Mouse (Mus musculus) embryo, embryonic 10 days (tissue): ENCODE data around the gene Gm18336.
"Not testable (repeated sequence)": the region's sequence is repeated elsewhere in the genome, so short reads cannot be mapped to it uniquely, and the experiment has no call there.

ENCODE experiments used
- DNase-seq: peaks from one replicate; pipeline ENCODE4 v3.0.0-alpha.2; 2015; ENCODE audit warnings: low spot score

Gene Gm18336

GRCm38 (mm10) chrX:73398636-73399035, at the start of gene Gm18336:
Gene Gm18336, minus strand, starts transcription at chrX:73398736.
- DNase-seq, result not testable (repeated sequence)

GRCm38 (mm10) chrX:73441428-73441827, 42.9 kb upstream of the Gm18336 start:
- DNase-seq, result no peak

GRCm38 (mm10) chrX:73435252-73435651, 36.7 kb upstream of the Gm18336 start, which contains the start of gene Trex2:
Gene Trex2, minus strand, starts transcription at chrX:73435344.
- no peak for DNase-seq

GRCm38 (mm10) chrX:73432850-73433249, 34.3 kb upstream of the Gm18336 start:
- no peak for DNase-seq

- DNase-seq, result no peak
Measured at GRCm38 (mm10) chrX:73430036-73430435, 31.5 kb upstream of the Gm18336 start.

GRCm38 (mm10) chrX:73412767-73413166, 14.2 kb upstream of the Gm18336 start:
- DNase-seq, result no peak

- peak; percentile 10 for DNase-seq
Measured at GRCm38 (mm10) chrX:73410880-73411517, 12.5 kb upstream of the Gm18336 start, which contains the start of gene Zfp92. Gene Zfp92, plus strand, starts transcription at chrX:73411096.

GRCm38 (mm10) chrX:73401616-73402015, 3.1 kb upstream of the Gm18336 start:
- no peak for DNase-seq

GRCm38 (mm10) chrX:73400951-73401350, 2.4 kb upstream of the Gm18336 start:
- DNase-seq, result no peak

- no peak for DNase-seq
Measured at GRCm38 (mm10) chrX:73396446-73396845, 2.1 kb downstream of the Gm18336 start.

GRCm38 (mm10) chrX:73391481-73391880, 7.1 kb downstream of the Gm18336 start:
- DNase-seq, result no peak

- DNase-seq, result no peak
Measured at GRCm38 (mm10) chrX:73384924-73385323, 13.6 kb downstream of the Gm18336 start.

GRCm38 (mm10) chrX:73384419-73384818, 14.1 kb downstream of the Gm18336 start:
- no peak for DNase-seq

- DNase-seq, result no peak
Measured at GRCm38 (mm10) chrX:73363291-73363690, 35.2 kb downstream of the Gm18336 start.

- DNase-seq, result no peak
Measured at GRCm38 (mm10) chrX:73356719-73357118, 41.8 kb downstream of the Gm18336 start.

- no peak for DNase-seq
Measured at GRCm38 (mm10) chrX:73356163-73356562, 42.4 kb downstream of the Gm18336 start.
